Mouse (Mus musculus) C2C12 (cell line): ENCODE results near the gene Ndufa6. TPM values are rescaled to one million over a fixed set of nuclear protein-coding genes. Genes with fewer than 3 reads are reported as not detected.

Experiments
- H3K27me3 ChIP-seq: one replicate; pipeline ENCODE4 v1.6.1; 2011; ENCODE audit not compliant: control insufficient read depth, insufficient read depth, insufficient read length
- H3K36me3 ChIP-seq: one replicate; pipeline ENCODE4 v1.6.1; 2011; ENCODE audit not compliant: control insufficient read depth, insufficient read depth
- H3K4me3 ChIP-seq: one replicate; pipeline ENCODE4 v1.5.1; 2011; ENCODE audit warnings: mild to moderate bottlenecking, control low read depth; ENCODE audit not compliant: poor library complexity, insufficient read depth, severe bottlenecking
- H3K79me2 ChIP-seq: one replicate; pipeline ENCODE4 v1.6.1; 2011; ENCODE audit not compliant: control insufficient read depth, insufficient read depth
- H3K79me3 ChIP-seq: one replicate; pipeline ENCODE4 v1.6.1; 2011; ENCODE audit warnings: low read depth, control low read depth
- H3ac ChIP-seq: one replicate; pipeline ENCODE3; 2011; ENCODE audit warnings: low read depth; ENCODE audit not compliant: control insufficient read depth, insufficient read length
- CEBPB ChIP-seq: IDR thresholded peaks from one replicate; pipeline ENCODE4 v1.6.1; 2011; ENCODE audit warnings: low read depth, mild to moderate bottlenecking, control low read depth, moderate library complexity
- CTCF ChIP-seq: IDR thresholded peaks from one replicate; pipeline ENCODE4 v1.5.1; 2011; ENCODE audit not compliant: control insufficient read depth, insufficient read depth, insufficient read length
- FOSL1 ChIP-seq: IDR thresholded peaks from one replicate; pipeline ENCODE4 v1.8.0; 2011; ENCODE audit warnings: mild to moderate bottlenecking, low read length; ENCODE audit not compliant: poor library complexity, insufficient read depth, severe bottlenecking
- MAX ChIP-seq: IDR thresholded peaks from one replicate; pipeline ENCODE4 v1.6.1; 2011; ENCODE audit warnings: mild to moderate bottlenecking, control low read depth
- MYOD1 ChIP-seq: IDR thresholded peaks from one replicate; pipeline ENCODE4 v1.6.1; 2011; ENCODE audit warnings: low read depth; ENCODE audit not compliant: control insufficient read depth, insufficient read length
- MYOG ChIP-seq: IDR thresholded peaks from one replicate; pipeline ENCODE4 v1.6.1; 2011; ENCODE audit not compliant: control insufficient read depth, insufficient read length; ENCODE audit errors: extremely low read depth
- USF1 ChIP-seq: IDR thresholded peaks from one replicate; pipeline ENCODE4 v1.6.1; 2011; ENCODE audit warnings: low read depth, mild to moderate bottlenecking, control low read depth, moderate library complexity
- polyA plus RNA-seq: library from polyadenylated mRNA; unstranded; fragments of >200 nt; fragmentation: generic; extraction: Trizol; gene quantifications from one replicate; pipeline ENCODE4 v1.2.1, GENCODE M21; 2012; ENCODE audit warnings: missing spikeins

Ndufa6 gene
- polyA plus RNA-seq, 1 experiment, result 385 TPM

- no peak overlapping the region for H3ac ChIP-seq
- H3K79me3 ChIP-seq, result peaks cover 35% of the 10 kb centered on the region
- no peaks in the 10 kb centered on the region for H3K27me3 ChIP-seq
- peaks cover 60% of the 10 kb centered on the region for H3K79me2 ChIP-seq
- H3K4me3 ChIP-seq, result no peak overlapping the region
- H3K36me3 ChIP-seq, result peaks cover 40% of the 10 kb centered on the region
- TF ChIP-seq MAX, result no peak
Measured at GRCm38 (mm10) chr15:82348258-82348998, 5.7 kb downstream of the Ndufa6 start.

GRCm38 (mm10) chr15:82347852-82348251, 6.3 kb downstream of the Ndufa6 start:
- Histone ChIP-seq H3K79me2 (peaks cover 54% of the 10 kb centered on the region), H3K4me3 (no peak overlapping the region), H3K79me3 (peaks cover 29% of the 10 kb centered on the region), H3K36me3 (peaks cover 40% of the 10 kb centered on the region), H3K27me3 (no peaks in the 10 kb centered on the region), H3ac (no peak overlapping the region)
- TF ChIP-seq MYOD1 (no peak), MYOG (no peak), FOSL1 (no peak), CEBPB (no peak), CTCF (no peak), USF1 (no peak), MAX (no peak)

- TF ChIP-seq MYOD1, result no peak
- TF ChIP-seq CEBPB, result no peak
- no peak for TF ChIP-seq USF1
- no peak for TF ChIP-seq CTCF
- no peak for TF ChIP-seq MAX
- TF ChIP-seq FOSL1, result no peak
- no peak for TF ChIP-seq MYOG
- no peak overlapping the region for H3K4me3 ChIP-seq
- H3K79me2 ChIP-seq, result peaks cover 48% of the 10 kb centered on the region
- H3K79me3 ChIP-seq, result peaks cover 24% of the 10 kb centered on the region
- H3ac ChIP-seq, result peak overlapping the region; percentile 49
- H3K36me3 ChIP-seq, result peaks cover 40% of the 10 kb centered on the region
- no peaks in the 10 kb centered on the region for H3K27me3 ChIP-seq
Measured at GRCm38 (mm10) chr15:82347303-82347676, 6.8 kb downstream of the Ndufa6 start.

- Histone ChIP-seq H3K27me3 (no peaks in the 10 kb centered on the region), H3ac (peak overlapping the region; percentile 58), H3K79me2 (peaks cover 43% of the 10 kb centered on the region), H3K4me3 (peak overlapping the region; percentile 60), H3K36me3 (peaks cover 40% of the 10 kb centered on the region), H3K79me3 (peaks cover 19% of the 10 kb centered on the region)
- no peak for TF ChIP-seq FOSL1
- TF ChIP-seq MAX, result no peak
- no peak for TF ChIP-seq MYOD1
- no peak for TF ChIP-seq USF1
- TF ChIP-seq CTCF, result no peak
- TF ChIP-seq MYOG, result no peak
- TF ChIP-seq CEBPB, result no peak
Measured at GRCm38 (mm10) chr15:82346580-82347302, 7.4 kb downstream of the Ndufa6 start.

DNA sequence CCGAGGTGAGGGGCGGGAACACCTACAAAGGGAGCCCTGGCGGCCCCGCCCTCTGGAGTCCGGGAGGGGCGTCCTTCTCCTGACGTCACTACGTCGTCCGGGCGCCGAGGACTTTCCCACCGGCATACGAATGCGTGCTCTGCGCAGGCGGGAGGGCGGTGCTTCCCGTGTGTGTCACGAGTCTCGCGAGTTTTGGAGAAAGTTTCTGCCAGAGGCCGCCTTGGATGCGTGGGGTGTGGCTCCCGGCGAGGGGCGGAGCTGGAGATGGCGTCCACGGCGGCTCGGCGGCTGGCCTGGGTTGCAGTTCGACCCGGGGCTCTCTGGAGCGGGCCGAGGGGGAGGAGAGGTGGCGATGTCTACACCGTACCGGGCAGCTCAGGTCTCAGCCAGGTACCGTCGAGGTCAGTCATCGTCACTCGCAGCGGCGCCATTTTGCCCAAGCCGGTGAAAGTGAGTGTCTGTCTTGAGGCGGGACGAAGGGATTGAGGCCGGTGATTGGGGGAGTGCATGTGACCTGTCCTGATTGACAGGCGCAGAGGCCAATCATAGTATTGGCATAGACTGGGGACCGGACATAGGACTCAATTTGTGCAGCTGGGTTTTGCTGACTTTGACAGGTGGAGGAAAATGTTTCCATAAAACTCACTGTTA, 8.2 kb downstream of the Ndufa6 start:
- TF ChIP-seq MYOD1 (no peak), USF1 (peak; percentile 85), FOSL1 (no peak), MYOG (no peak), CTCF (no peak), MAX (peak; percentile 36), CEBPB (no peak)
- Histone ChIP-seq H3K36me3 (peaks cover 35% of the 10 kb centered on the region), H3K79me2 (peaks cover 35% of the 10 kb centered on the region)

More for the DNA sequence above, 8.2 kb downstream of the Ndufa6 start:
- no peaks in the 10 kb centered on the region for H3K27me3 ChIP-seq
- peaks cover 16% of the 10 kb centered on the region for H3K79me3 ChIP-seq
- peak overlapping the region; percentile 60 for H3K4me3 ChIP-seq
- H3ac ChIP-seq, result peak overlapping the region; percentile 76
